Mouse (Mus musculus) MEL (cell line): ENCODE results near the gene Yif1a. TPM values are rescaled to one million over a fixed set of nuclear protein-coding genes. Genes with fewer than 3 reads are reported as not detected.

Experiments used
- DNase-seq: peaks from one replicate; pipeline ENCODE4 v3.0.0; 2011; ENCODE audit warnings: low read depth, low spot score
- H3K27ac ChIP-seq: 2 replicates; pipeline ENCODE4 v1.5.1; 2012; ENCODE audit warnings: low read depth, mild to moderate bottlenecking, control low read depth, low read length, moderate library complexity; ENCODE audit not compliant: control insufficient read depth
- H3K27me3 ChIP-seq, 2 experiments: fragments of 150-350 bp in 1 of 2; sonication (generic) in 1 of 2; 2 replicates each; pipeline ENCODE4 v1.6.1; 2012; ENCODE audit warnings: low read length in 2 of 2, mild to moderate bottlenecking in 2 of 2, improper control_type of control experiment in 1 of 2, moderate library complexity in 1 of 2; ENCODE audit not compliant: insufficient read depth in 2 of 2, control insufficient read depth in 1 of 2
- H3K36me3 ChIP-seq, 2 experiments: 2 replicates each; pipeline ENCODE4 v1.6.1; 2012 to 2014; ENCODE audit warnings: low read length in 2 of 2, improper control_type of control experiment in 1 of 2, inconsistent platforms in 1 of 2, mild to moderate bottlenecking in 1 of 2; ENCODE audit not compliant: insufficient read depth in 2 of 2, control insufficient read depth in 1 of 2
- H3K4me1 ChIP-seq, 2 experiments: fragments of 150-350 bp in 1 of 2; sonication (generic) in 1 of 2; 2 replicates each; pipeline ENCODE4 v1.6.1; 2012; ENCODE audit warnings: low read length in 2 of 2, improper control_type of control experiment in 1 of 2, mild to moderate bottlenecking in 1 of 2; ENCODE audit not compliant: insufficient read depth in 2 of 2, control insufficient read depth in 1 of 2
- H3K4me3 ChIP-seq, 2 experiments: fragments of 150-350 bp in 1 of 2; sonication (generic) in 1 of 2; 2 replicates each; pipeline ENCODE4 v1.5.1; 2012; ENCODE audit warnings: low read depth in 2 of 2, low read length in 2 of 2, mild to moderate bottlenecking in 2 of 2, moderate library complexity in 2 of 2, control low read depth in 1 of 2, improper control_type of control experiment in 1 of 2; ENCODE audit not compliant: control insufficient read depth in 1 of 2, insufficient read depth in 1 of 2
- H3K79me2 ChIP-seq: 2 replicates; pipeline ENCODE4 v1.6.1; 2012; ENCODE audit warnings: mild to moderate bottlenecking, low read length, moderate library complexity; ENCODE audit not compliant: control insufficient read depth, poor library complexity, insufficient read depth
- H3K9ac ChIP-seq: 2 replicates; pipeline ENCODE4 v1.6.1; 2012; ENCODE audit warnings: low read depth, mild to moderate bottlenecking, control low read depth, low read length, moderate library complexity; ENCODE audit not compliant: control insufficient read depth, poor library complexity, severe bottlenecking
- H3K9me3 ChIP-seq: fragments of 150-350 bp; sonication (generic); replicated peaks from 2 replicates; pipeline ENCODE4 v1.6.1; 2012; ENCODE audit warnings: mild to moderate bottlenecking, low read length, improper control_type of control experiment, moderate library complexity; ENCODE audit not compliant: insufficient read depth
- BHLHE40 ChIP-seq: IDR thresholded peaks from 2 replicates; pipeline ENCODE4 v1.6.1; 2012; ENCODE audit warnings: low read depth, mild to moderate bottlenecking, inconsistent platforms, low read length, improper control_type of control experiment, borderline replicate concordance
- CHD1 ChIP-seq: IDR thresholded peaks from 2 replicates; pipeline ENCODE4 v1.6.1; 2012; ENCODE audit warnings: low read depth, mild to moderate bottlenecking, inconsistent platforms, low read length, improper control_type of control experiment
- CTCF ChIP-seq, 3 experiments: IDR thresholded peaks in 2 of 3; conservative IDR thresholded peaks in 1 of 3; 2 replicates each; pipeline ENCODE4 v1.5.1; 2011 to 2012; ENCODE audit warnings: low read length in 3 of 3, low read depth in 2 of 3, mild to moderate bottlenecking in 2 of 3, improper control_type of control experiment in 1 of 3, inconsistent platforms in 1 of 3, mixed read lengths in 1 of 3, moderate library complexity in 1 of 3; ENCODE audit not compliant: control insufficient read depth in 1 of 3, insufficient read depth in 1 of 3, poor library complexity in 1 of 3, severe bottlenecking in 1 of 3
- ETS1 ChIP-seq: IDR thresholded peaks from 2 replicates; pipeline ENCODE4 v1.6.1; 2012; ENCODE audit warnings: low read depth, mild to moderate bottlenecking, inconsistent platforms, low read length, improper control_type of control experiment, moderate library complexity
- JUND ChIP-seq: IDR thresholded peaks from 2 replicates; pipeline ENCODE4 v1.6.1; 2011; ENCODE audit warnings: low read depth, mild to moderate bottlenecking, improper control_type of control experiment, low read length
- KAT2A ChIP-seq: conservative IDR thresholded peaks from 2 replicates; pipeline ENCODE4 v1.6.1; 2012; ENCODE audit warnings: low read depth, low read length, improper control_type of control experiment, inconsistent platforms
- MAX ChIP-seq: IDR thresholded peaks from 2 replicates; pipeline ENCODE4 v1.6.1; 2011; ENCODE audit warnings: low read length, improper control_type of control experiment
- MAZ ChIP-seq: IDR thresholded peaks from 2 replicates; pipeline ENCODE4 v1.6.1; 2012; ENCODE audit warnings: low read depth, mild to moderate bottlenecking, inconsistent platforms, low read length, improper control_type of control experiment
- MXI1 ChIP-seq: IDR thresholded peaks from 2 replicates; pipeline ENCODE4 v1.6.1; 2011; ENCODE audit warnings: mild to moderate bottlenecking, low read depth, low read length, improper control_type of control experiment
- MYB ChIP-seq: IDR thresholded peaks from 2 replicates; pipeline ENCODE4 v1.6.1; 2011; ENCODE audit warnings: mild to moderate bottlenecking, low read depth, low read length, improper control_type of control experiment
- MYC ChIP-seq: IDR thresholded peaks from 2 replicates; pipeline ENCODE4 v1.6.1; 2011; ENCODE audit warnings: low read depth, mild to moderate bottlenecking, low read length, improper control_type of control experiment, moderate library complexity
- NELFE ChIP-seq: IDR thresholded peaks from 2 replicates; pipeline ENCODE4 v1.6.1; 2011; ENCODE audit warnings: low read depth, low read length, improper control_type of control experiment
- NRF1 ChIP-seq: IDR thresholded peaks from 2 replicates; pipeline ENCODE4 v1.6.1; 2014; ENCODE audit warnings: low read depth, mild to moderate bottlenecking, inconsistent platforms, low read length, improper control_type of control experiment, moderate library complexity; ENCODE audit not compliant: poor library complexity, insufficient read depth, severe bottlenecking
- POLR2A ChIP-seq, 2 experiments: IDR thresholded peaks; 2 replicates each; pipeline ENCODE4 v1.6.1; 2011 to 2012; ENCODE audit warnings: low read length in 2 of 2, mild to moderate bottlenecking in 2 of 2, control low read depth in 1 of 2, improper control_type of control experiment in 1 of 2, low read depth in 1 of 2, moderate library complexity in 1 of 2; ENCODE audit not compliant: control insufficient read depth in 1 of 2, insufficient read depth in 1 of 2, poor library complexity in 1 of 2
- POLR2AphosphoS2 ChIP-seq: IDR thresholded peaks from 2 replicates; pipeline ENCODE4 v1.6.1; 2011; ENCODE audit warnings: low read length, improper control_type of control experiment
- POLR2AphosphoS5 ChIP-seq: IDR thresholded peaks from 2 replicates; pipeline ENCODE4 v1.6.1; 2012; ENCODE audit warnings: low read depth, borderline replicate concordance, mild to moderate bottlenecking, inconsistent platforms, low read length, moderate library complexity, mixed read lengths
- RCOR1 ChIP-seq: IDR thresholded peaks from 2 replicates; pipeline ENCODE4 v1.6.1; 2012; ENCODE audit warnings: low read depth, mild to moderate bottlenecking, inconsistent platforms, low read length, improper control_type of control experiment
- SMC3 ChIP-seq: IDR thresholded peaks from 2 replicates; pipeline ENCODE4 v1.6.1; 2011; ENCODE audit warnings: low read depth, low read length, improper control_type of control experiment
- TAL1 ChIP-seq: IDR thresholded peaks from 2 replicates; pipeline ENCODE4 v1.6.1; 2012; ENCODE audit warnings: mild to moderate bottlenecking, inconsistent platforms, low read length, moderate library complexity, mixed read lengths
- TCF12 ChIP-seq: IDR thresholded peaks from 2 replicates; pipeline ENCODE4 v1.6.1; 2014; ENCODE audit warnings: low read depth, mild to moderate bottlenecking, inconsistent platforms, low read length, improper control_type of control experiment, moderate library complexity
- USF1 ChIP-seq: IDR thresholded peaks from 2 replicates; pipeline ENCODE4 v1.6.1; 2014; ENCODE audit warnings: low read depth, mild to moderate bottlenecking, inconsistent platforms, low read length, improper control_type of control experiment, moderate library complexity
- ZMIZ1 ChIP-seq: IDR thresholded peaks from 2 replicates; pipeline ENCODE4 v1.6.1; 2012; ENCODE audit warnings: low read depth, mild to moderate bottlenecking, inconsistent platforms, low read length, improper control_type of control experiment, moderate library complexity
- ZNF384 ChIP-seq: IDR thresholded peaks from 2 replicates; pipeline ENCODE4 v1.6.1; 2012; ENCODE audit warnings: low read depth, mild to moderate bottlenecking, inconsistent platforms, low read length, improper control_type of control experiment
- polyA plus RNA-seq, 2 experiments: library from polyadenylated mRNA; stranded (reverse) in 1 of 2; unstranded in 1 of 2; fragments of >175 nt in 1 of 2; fragments of >200 nt in 1 of 2; gene quantifications; 2 replicates each; pipeline versions ENCODE4 v1.2.1 to v1.2.4; 2012; ENCODE audit warnings: low replicate concordance in 2 of 2, low read depth in 1 of 2; ENCODE audit not compliant: insufficient read length in 2 of 2, insufficient read depth in 1 of 2, missing spikeins in 1 of 2
- total RNA-seq: library from RNA; depleted of rRNA; stranded (reverse); fragments of 300-350 nt; gene quantifications from 2 replicates; pipeline ENCODE4 v1.2.3, GENCODE M21; 2012

Gene Yif1a
- total and polyA plus RNA-seq, 3 experiments, result 54.0 to 64.3 TPM; not detected in 1

DNA sequence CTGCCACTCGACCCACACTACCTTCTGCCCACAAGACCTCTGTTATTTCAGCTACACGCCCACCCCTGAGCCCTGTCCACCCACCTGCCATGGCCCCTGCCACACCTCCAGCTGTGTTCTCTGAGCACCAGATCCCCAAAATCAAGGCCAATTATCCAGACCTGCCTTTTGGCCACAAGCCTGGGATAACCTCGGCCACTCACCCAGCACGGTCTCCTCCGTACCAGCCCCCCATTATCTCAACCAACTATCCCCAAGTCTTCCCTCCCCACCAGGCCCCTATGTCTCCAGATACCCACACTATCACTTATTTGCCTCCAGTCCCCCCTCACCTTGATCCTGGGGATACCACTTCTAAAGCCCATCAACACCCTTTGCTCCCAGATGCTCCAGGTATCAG is 18.9 kb upstream of the Yif1a start:
- Histone ChIP-seq H3K27me3 (no peaks in the 10 kb centered on the region), H3K9me3 (no peaks in the 10 kb centered on the region), H3K4me1 (peaks cover 5 to 34% of the 10 kb centered on the region in 2 experiments)

DNA sequence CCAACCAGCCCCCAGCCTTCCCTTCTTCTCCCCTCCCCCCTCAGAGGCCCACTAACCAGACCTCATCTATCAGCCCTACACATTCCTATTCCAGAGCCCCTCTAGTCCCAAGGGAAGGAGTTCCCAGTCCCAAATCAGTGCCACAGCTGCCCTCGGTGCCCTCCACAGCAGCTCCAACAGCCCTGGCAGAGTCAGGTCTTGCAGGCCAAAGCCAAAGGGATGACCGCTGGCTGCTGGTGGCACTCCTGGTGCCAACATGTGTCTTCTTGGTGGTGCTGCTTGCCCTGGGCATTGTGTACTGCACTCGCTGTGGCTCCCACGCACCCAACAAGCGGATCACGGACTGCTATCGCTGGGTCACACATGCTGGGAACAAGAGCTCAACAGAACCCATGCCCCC is 18.4 kb upstream of the Yif1a start:
- no peak for DNase-seq
- Histone ChIP-seq H3K79me2 (peaks cover 2% of the 10 kb centered on the region; the same call in 1 of the 2 replicates), H3K27me3 (no peaks in the 10 kb centered on the region), H3K4me1 (peaks cover 5 to 34% of the 10 kb centered on the region in 2 experiments), H3K4me3 (no peak overlapping the region), H3K9me3 (no peaks in the 10 kb centered on the region), H3K27ac (no peak overlapping the region), H3K9ac (no peak overlapping the region), H3K36me3 (peaks cover 0 to 4% of the 10 kb centered on the region in 2 experiments; a peak in 1 of 4 replicates)
- TF ChIP-seq NELFE (no peak), BHLHE40 (no peak), TAL1 (no peak), MAZ (no peak), SMC3 (no peak)

More for the DNA sequence above, 18.9 kb upstream of the Yif1a start:
- Histone ChIP-seq H3K36me3 (peaks cover 0 to 4% of the 10 kb centered on the region in 2 experiments; a peak in 1 of 4 replicates), H3K4me3 (no peak overlapping the region), H3K27ac (no peak overlapping the region), H3K9ac (no peak overlapping the region), H3K79me2 (peaks cover 2% of the 10 kb centered on the region; the same call in 1 of the 2 replicates)
- DNase-seq, result no peak
- TF ChIP-seq POLR2A (IDR thresholded peaks at IDR 0.05; ENCODE audit: control insufficient read depth in 1 of 2, insufficient read depth in 1 of 2, low read depth in 1 of 2, low read length in 2 of 2, poor library complexity in 1 of 2) (no peak), ZMIZ1 (no peak), TCF12 (no peak), TAL1 (no peak), ETS1 (no peak), NRF1 (no peak), USF1 (no peak), MXI1 (no peak), NELFE (no peak), RCOR1 (no peak), POLR2AphosphoS2 (no peak), KAT2A (no peak), POLR2AphosphoS5 (no peak), MYC (no peak), MAX (no peak), CTCF (IDR thresholded peaks at IDR 0.05 in 2 of 3, conservative IDR thresholded peaks at IDR 0.05 in 1 of 3; ENCODE audit: control insufficient read depth in 1 of 3, insufficient read depth in 1 of 3, low read depth in 2 of 3, low read length in 3 of 3, poor library complexity in 1 of 3, severe bottlenecking in 1 of 3) (no peak), CHD1 (no peak), JUND (no peak), MYB (no peak), ZNF384 (no peak)
